Mouse (Mus musculus) G1E (cell line): ENCODE measurements at regions not wholly inside any gene's neighbourhood (a gene's known extent, or its start where the extent isn't known, plus 50 kb on each side); places are given as distances from the start of the nearest gene placed in this dataset.

Source experiments
- ATAC-seq: 2 replicates; pipeline ENCODE4 v1.8.0; 2016; ENCODE audit warnings: mild to moderate bottlenecking; ENCODE audit not compliant: insufficient number of reproducible peaks, poor library complexity, low FRiP score, severe bottlenecking; ENCODE audit errors: extremely low read depth
- DNase-seq: peaks from one replicate; pipeline ENCODE4 v3.0.0; 2012; ENCODE audit warnings: low spot score
- H3K27me3 ChIP-seq: 2 replicates; pipeline ENCODE4 v1.6.1; 2012; ENCODE audit warnings: mild to moderate bottlenecking, low read length, inconsistent platforms; ENCODE audit not compliant: insufficient read depth
- H3K36me3 ChIP-seq: replicated peaks from 2 replicates; pipeline ENCODE3; 2012; ENCODE audit warnings: mild to moderate bottlenecking, inconsistent platforms
- H3K4me1 ChIP-seq: 2 replicates; pipeline ENCODE4 v1.6.1; 2012; ENCODE audit warnings: low read depth, low read length, inconsistent platforms, mixed read lengths; ENCODE audit not compliant: insufficient read depth
- H3K4me3 ChIP-seq: 2 replicates; pipeline ENCODE4 v1.5.1; 2012; ENCODE audit warnings: low read depth, mild to moderate bottlenecking, inconsistent platforms, low read length, moderate library complexity, mixed read lengths
- H3K9me3 ChIP-seq: replicated peaks from 2 replicates; pipeline ENCODE4 v1.6.1; 2012; ENCODE audit warnings: inconsistent platforms
- CTCF ChIP-seq: IDR thresholded peaks from 2 replicates; pipeline ENCODE4 v1.5.1; 2012; ENCODE audit warnings: low read depth, low read length, inconsistent platforms, mixed read lengths
- GATA1 ChIP-seq: IDR thresholded peaks from 2 replicates; pipeline ENCODE4 v1.6.1; 2012; ENCODE audit warnings: borderline replicate concordance, low read length, inconsistent platforms, mixed read lengths
- GATA2 ChIP-seq: IDR thresholded peaks from 2 replicates; pipeline ENCODE4 v1.6.1; 2012; ENCODE audit warnings: low read depth, low read length, inconsistent platforms, borderline replicate concordance
- POLR2AphosphoS5 ChIP-seq: IDR thresholded peaks from 2 replicates; pipeline ENCODE4 v1.6.1; 2012; ENCODE audit warnings: low read depth, low read length, inconsistent platforms; ENCODE audit not compliant: insufficient replicate concordance
- TAL1 ChIP-seq: conservative IDR thresholded peaks from 2 replicates; pipeline ENCODE4 v1.6.1; 2012; ENCODE audit warnings: low read depth, low read length, inconsistent platforms, mixed read lengths

GRCm38 (mm10) chr1:75804473-75804872 lies 258.4 kb downstream of the Slc4a3 start:
- no peak for ATAC-seq
- no peak for DNase-seq
- Histone ChIP-seq H3K27me3 (no peaks in the 10 kb centered on the region), H3K36me3 (no peaks in the 10 kb centered on the region), H3K9me3 (peaks cover 27% of the 10 kb centered on the region), H3K4me3 (no peak overlapping the region), H3K4me1 (no peaks in the 10 kb centered on the region)
- no peak for TF ChIP-seq GATA1

- no peak for TF ChIP-seq CTCF
- TF ChIP-seq GATA1 = no peak
- no peak for TF ChIP-seq GATA2
- no peak for TF ChIP-seq POLR2AphosphoS5
- TF ChIP-seq TAL1 = no peak
- Histone ChIP-seq H3K4me3 (no peak overlapping the region), H3K36me3 (no peaks in the 10 kb centered on the region), H3K27me3 (no peaks in the 10 kb centered on the region), H3K4me1 (no peaks in the 10 kb centered on the region), H3K9me3 (peaks cover 44% of the 10 kb centered on the region)
- no peak for DNase-seq
- ATAC-seq = no peak
These were observed 266.4 kb downstream of the Slc4a3 start for GRCm38 (mm10) chr1:75812471-75812870.

- TF ChIP-seq TAL1 (no peak), CTCF (no peak), POLR2AphosphoS5 (no peak), GATA1 (no peak)
- H3K36me3 ChIP-seq = no peaks in the 10 kb centered on the region
- H3K4me1 ChIP-seq = no peaks in the 10 kb centered on the region
- no peak overlapping the region for H3K4me3 ChIP-seq
- DNase-seq = no peak
- peaks cover 61% of the 10 kb centered on the region for H3K9me3 ChIP-seq
- ATAC-seq = no peak
- no peaks in the 10 kb centered on the region for H3K27me3 ChIP-seq
These were observed 280.1 kb downstream of the Slc4a3 start for GRCm38 (mm10) chr1:75826202-75826601.

- Histone ChIP-seq H3K4me3 (no peak overlapping the region), H3K36me3 (no peaks in the 10 kb centered on the region), H3K9me3 (peaks cover 52% of the 10 kb centered on the region), H3K4me1 (no peaks in the 10 kb centered on the region), H3K27me3 (no peaks in the 10 kb centered on the region)
- TF ChIP-seq GATA1 = no peak
- no peak for TF ChIP-seq TAL1
- no peak for TF ChIP-seq CTCF
- TF ChIP-seq GATA2 = no peak
- TF ChIP-seq POLR2AphosphoS5 = no peak
- ATAC-seq (no peak), DNase-seq (no peak)
These were observed 287.2 kb downstream of the Slc4a3 start for GRCm38 (mm10) chr1:75833071-75833830.

- no peak for DNase-seq
- no peaks in the 10 kb centered on the region for H3K27me3 ChIP-seq
- H3K9me3 ChIP-seq = peaks cover 59% of the 10 kb centered on the region
- ATAC-seq = no peak
- no peak overlapping the region for H3K4me3 ChIP-seq
- no peak for TF ChIP-seq GATA1
- no peak for TF ChIP-seq GATA2
- no peak for TF ChIP-seq POLR2AphosphoS5
- no peak for TF ChIP-seq TAL1
- TF ChIP-seq CTCF = no peak
- H3K36me3 ChIP-seq = no peaks in the 10 kb centered on the region
- no peaks in the 10 kb centered on the region for H3K4me1 ChIP-seq
These were observed 288.3 kb downstream of the Slc4a3 start for GRCm38 (mm10) chr1:75834361-75834760.

GRCm38 (mm10) chr1:75839551-75840223 lies 293.6 kb downstream of the Slc4a3 start:
- ATAC-seq (no peak), DNase-seq (no peak)
- H3K27me3 ChIP-seq = no peaks in the 10 kb centered on the region; the same call in 1 of the 2 replicates
- no peak overlapping the region for H3K4me3 ChIP-seq
- H3K9me3 ChIP-seq = peaks cover 77% of the 10 kb centered on the region
- no peaks in the 10 kb centered on the region for H3K4me1 ChIP-seq
- no peak for TF ChIP-seq GATA2
- TF ChIP-seq TAL1 = no peak
- TF ChIP-seq POLR2AphosphoS5 = no peak
- TF ChIP-seq CTCF = no peak
- no peak for TF ChIP-seq GATA1
- H3K36me3 ChIP-seq = no peaks in the 10 kb centered on the region
